Comparison of ENCODE assay signal across 19 mouse cellular contexts in the genomic region with DNA sequence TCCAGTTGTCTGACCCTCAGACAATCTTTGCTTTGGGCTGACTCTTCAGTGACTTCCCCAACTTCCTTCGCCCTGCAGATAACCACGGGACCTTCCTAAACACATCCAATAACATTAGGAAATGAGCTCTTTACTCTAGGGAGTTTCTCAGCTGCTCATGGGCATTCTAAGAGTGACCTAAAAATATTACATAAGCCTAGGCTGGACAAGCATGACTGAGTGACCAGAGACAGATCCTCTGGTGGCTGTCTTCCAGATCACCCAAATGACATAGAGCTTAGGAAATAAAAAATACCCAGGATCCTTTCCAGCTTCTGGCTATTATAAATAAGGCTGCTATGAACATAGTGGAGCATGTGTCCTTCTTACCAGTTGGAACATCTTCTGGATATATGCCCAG.
A peak's percentile ranks its signal among the peaks of the same experiment; 100 is the strongest.
DNase-seq lines count a peak whose midpoint lies in the region; ATAC-seq and TF ChIP-seq lines count a peak whose summit lies in the region.
"Had no signal": no experiment of that assay in that cellular context is flagged by ENCODE, and none has a peak within 500 bp of the region (broad histone marks: within the 10 kb centered on the region; RNA-seq: fewer than 3 reads in every experiment).

No protein-coding gene starts in this region.

- H3K9me3 ChIP-seq in lung, postnatal 0 days (ENCODE audit: low read length), result no peaks in the 10 kb centered on the region
- H3K9me3 ChIP-seq: embryonic facial prominence, embryonic 12.5 days; forebrain, embryonic 15.5 days; G1E; heart, embryonic 13.5 days; hindbrain, embryonic 12.5 days had no signal

- WGBS in lung, postnatal 0 days, result 47% methylated on average over 2 of the region's 2 CpGs

- no peak overlapping the region for H3K9ac ChIP-seq in lung, postnatal 0 days (replicated peaks; ENCODE audit: low read depth)
- H3K9ac ChIP-seq: embryonic facial prominence, embryonic 12.5 days; forebrain, embryonic 15.5 days; heart, embryonic 13.5 days; hindbrain, embryonic 12.5 days had no signal

- peak; percentile 31 to 53 for DNase-seq in heart, adult 9 months (ENCODE audit: low spot score in 2 of 2)
- DNase-seq in heart, postnatal 4 days, result no peak
- peak; percentile 46 for DNase-seq in lung, postnatal 0 days (ENCODE audit: low spot score)
- no peak for DNase-seq in lung, adult 18-20 months
- DNase-seq in adipocyte (ENCODE audit: low spot score), result peak; percentile 81
- DNase-seq in frontal cortex, adult 2 months (ENCODE audit: extremely low spot score in 1 of 2, low spot score in 1 of 2), result no peak
- DNase-seq: adrenal gland, postnatal 10 days; cerebellum, adult 11-12 months; cerebellum, adult 9-10 months; cerebellum, postnatal 25 days; gastrocnemius, postnatal 36 days; heart, postnatal 36 days had no signal

- H3K27me3 ChIP-seq in lung, postnatal 0 days (replicated peaks; ENCODE audit: insufficient read depth, low read length), result no peaks in the 10 kb centered on the region
- H3K27me3 ChIP-seq: embryonic facial prominence, embryonic 12.5 days; forebrain, embryonic 15.5 days; heart, embryonic 13.5 days; hindbrain, embryonic 12.5 days had no signal

- no peaks in the 10 kb centered on the region for H3K4me1 ChIP-seq in lung, postnatal 0 days (ENCODE audit: insufficient read depth, low read depth, low read length)
- H3K4me1 ChIP-seq: embryonic facial prominence, embryonic 12.5 days; forebrain, embryonic 15.5 days; hindbrain, embryonic 12.5 days had no signal

- no peak for TF ChIP-seq CTCF in lung, postnatal 0 days (IDR thresholded peaks at IDR 0.05)

- ATAC-seq in lung, postnatal 0 days, result peak; percentile 39; the same call in 1 of the 2 replicates
- ATAC-seq: forebrain, embryonic 15.5 days; hindbrain, embryonic 16.5 days; inflammation-experienced regulatory T-cells, adult 6 months had no signal

- no peak for TF ChIP-seq EP300 in lung, postnatal 0 days (IDR thresholded peaks at IDR 0.05)

- H3K36me3 ChIP-seq in lung, postnatal 0 days (ENCODE audit: insufficient read depth, low read length), result no peaks in the 10 kb centered on the region
- H3K36me3 ChIP-seq: embryonic facial prominence, embryonic 12.5 days; forebrain, embryonic 15.5 days; G1E; heart, embryonic 13.5 days; hindbrain, embryonic 12.5 days had no signal

- no peak overlapping the region for H3K4me3 ChIP-seq in lung, postnatal 0 days (ENCODE audit: low read depth, low read length)
- H3K4me3 ChIP-seq: embryonic facial prominence, embryonic 12.5 days; forebrain, embryonic 15.5 days; heart, embryonic 13.5 days; hindbrain, embryonic 12.5 days had no signal

- H3K4me2 ChIP-seq in lung, postnatal 0 days (replicated peaks; ENCODE audit: low read depth, low read length), result no peak overlapping the region
- H3K4me2 ChIP-seq: embryonic facial prominence, embryonic 12.5 days; forebrain, embryonic 15.5 days; heart, embryonic 13.5 days; hindbrain, embryonic 12.5 days had no signal

- no peak overlapping the region for H3K27ac ChIP-seq in lung, postnatal 0 days (ENCODE audit: low read length)
- H3K27ac ChIP-seq: embryonic facial prominence, embryonic 12.5 days; forebrain, embryonic 15.5 days; heart, embryonic 13.5 days; hindbrain, embryonic 12.5 days had no signal

Comparison
In these comparisons a context has a peak if more than half of its experiments do, and no peak if none do; other contexts are left out.
1. DNase-seq: peak in heart, adult 9 months (2 of 2), lung, postnatal 0 days (single experiment) and adipocyte (single experiment); none in heart, postnatal 4 days (single experiment), lung, adult 18-20 months (0 of 2) and frontal cortex, adult 2 months (0 of 2).